Mouse (Mus musculus) MEL (cell line): Measurements from ENCODE around the gene Grb7. TPM values are rescaled to one million over a fixed set of nuclear protein-coding genes. Genes with fewer than 3 reads are reported as not detected.

Experiments
- DNase-seq: peaks from one replicate; pipeline ENCODE4 v3.0.0; 2011; ENCODE audit warnings: low read depth, low spot score
- H3K27ac ChIP-seq: 2 replicates; pipeline ENCODE4 v1.5.1; 2012; ENCODE audit warnings: low read depth, mild to moderate bottlenecking, control low read depth, low read length, moderate library complexity; ENCODE audit not compliant: control insufficient read depth
- H3K27me3 ChIP-seq, 2 experiments: fragments of 150-350 bp in 1 of 2; sonication (generic) in 1 of 2; 2 replicates each; pipeline ENCODE4 v1.6.1; 2012; ENCODE audit warnings: low read length in 2 of 2, mild to moderate bottlenecking in 2 of 2, improper control_type of control experiment in 1 of 2, moderate library complexity in 1 of 2; ENCODE audit not compliant: insufficient read depth in 2 of 2, control insufficient read depth in 1 of 2
- H3K36me3 ChIP-seq, 2 experiments: 2 replicates each; pipeline ENCODE4 v1.6.1; 2012 to 2014; ENCODE audit warnings: low read length in 2 of 2, improper control_type of control experiment in 1 of 2, inconsistent platforms in 1 of 2, mild to moderate bottlenecking in 1 of 2; ENCODE audit not compliant: insufficient read depth in 2 of 2, control insufficient read depth in 1 of 2
- H3K4me1 ChIP-seq, 2 experiments: fragments of 150-350 bp in 1 of 2; sonication (generic) in 1 of 2; 2 replicates each; pipeline ENCODE4 v1.6.1; 2012; ENCODE audit warnings: low read length in 2 of 2, improper control_type of control experiment in 1 of 2, mild to moderate bottlenecking in 1 of 2; ENCODE audit not compliant: insufficient read depth in 2 of 2, control insufficient read depth in 1 of 2
- H3K4me3 ChIP-seq, 2 experiments: fragments of 150-350 bp in 1 of 2; sonication (generic) in 1 of 2; 2 replicates each; pipeline ENCODE4 v1.5.1; 2012; ENCODE audit warnings: low read depth in 2 of 2, low read length in 2 of 2, mild to moderate bottlenecking in 2 of 2, moderate library complexity in 2 of 2, control low read depth in 1 of 2, improper control_type of control experiment in 1 of 2; ENCODE audit not compliant: control insufficient read depth in 1 of 2, insufficient read depth in 1 of 2
- H3K79me2 ChIP-seq: 2 replicates; pipeline ENCODE4 v1.6.1; 2012; ENCODE audit warnings: mild to moderate bottlenecking, low read length, moderate library complexity; ENCODE audit not compliant: control insufficient read depth, poor library complexity, insufficient read depth
- H3K9ac ChIP-seq: 2 replicates; pipeline ENCODE4 v1.6.1; 2012; ENCODE audit warnings: low read depth, mild to moderate bottlenecking, control low read depth, low read length, moderate library complexity; ENCODE audit not compliant: control insufficient read depth, poor library complexity, severe bottlenecking
- H3K9me3 ChIP-seq: fragments of 150-350 bp; sonication (generic); replicated peaks from 2 replicates; pipeline ENCODE4 v1.6.1; 2012; ENCODE audit warnings: mild to moderate bottlenecking, low read length, improper control_type of control experiment, moderate library complexity; ENCODE audit not compliant: insufficient read depth
- BHLHE40 ChIP-seq: IDR thresholded peaks from 2 replicates; pipeline ENCODE4 v1.6.1; 2012; ENCODE audit warnings: low read depth, mild to moderate bottlenecking, inconsistent platforms, low read length, improper control_type of control experiment, borderline replicate concordance
- CHD1 ChIP-seq: IDR thresholded peaks from 2 replicates; pipeline ENCODE4 v1.6.1; 2012; ENCODE audit warnings: low read depth, mild to moderate bottlenecking, inconsistent platforms, low read length, improper control_type of control experiment
- CHD2 ChIP-seq: IDR thresholded peaks from 2 replicates; pipeline ENCODE4 v1.6.1; 2011; ENCODE audit warnings: low read length, improper control_type of control experiment
- CTCF ChIP-seq, 3 experiments: IDR thresholded peaks in 2 of 3; conservative IDR thresholded peaks in 1 of 3; 2 replicates each; pipeline ENCODE4 v1.5.1; 2011 to 2012; ENCODE audit warnings: low read length in 3 of 3, low read depth in 2 of 3, mild to moderate bottlenecking in 2 of 3, improper control_type of control experiment in 1 of 3, inconsistent platforms in 1 of 3, mixed read lengths in 1 of 3, moderate library complexity in 1 of 3; ENCODE audit not compliant: control insufficient read depth in 1 of 3, insufficient read depth in 1 of 3, poor library complexity in 1 of 3, severe bottlenecking in 1 of 3
- E2F4 ChIP-seq: IDR thresholded peaks from 2 replicates; pipeline ENCODE4 v1.6.1; 2011; ENCODE audit warnings: low read depth, low read length, improper control_type of control experiment, borderline replicate concordance
- ETS1 ChIP-seq: IDR thresholded peaks from 2 replicates; pipeline ENCODE4 v1.6.1; 2012; ENCODE audit warnings: low read depth, mild to moderate bottlenecking, inconsistent platforms, low read length, improper control_type of control experiment, moderate library complexity
- GABPA ChIP-seq: IDR thresholded peaks from 2 replicates; pipeline ENCODE4 v1.6.1; 2012; ENCODE audit warnings: low read depth, mild to moderate bottlenecking, inconsistent platforms, low read length, improper control_type of control experiment, moderate library complexity
- GATA1 ChIP-seq: IDR thresholded peaks from 2 replicates; pipeline ENCODE4 v1.6.1; 2011; ENCODE audit warnings: low read depth, low read length, improper control_type of control experiment
- HCFC1 ChIP-seq: IDR thresholded peaks from 2 replicates; pipeline ENCODE4 v1.6.1; 2012; ENCODE audit warnings: low read depth, mild to moderate bottlenecking, inconsistent platforms, low read length, improper control_type of control experiment, moderate library complexity
- MAX ChIP-seq: IDR thresholded peaks from 2 replicates; pipeline ENCODE4 v1.6.1; 2011; ENCODE audit warnings: low read length, improper control_type of control experiment
- MAZ ChIP-seq: IDR thresholded peaks from 2 replicates; pipeline ENCODE4 v1.6.1; 2012; ENCODE audit warnings: low read depth, mild to moderate bottlenecking, inconsistent platforms, low read length, improper control_type of control experiment
- MEF2A ChIP-seq: IDR thresholded peaks from 2 replicates; pipeline ENCODE4 v1.6.1; 2014; ENCODE audit warnings: low read depth, mild to moderate bottlenecking, inconsistent platforms, low read length, improper control_type of control experiment; ENCODE audit not compliant: poor library complexity, insufficient replicate concordance, severe bottlenecking; ENCODE audit errors: extremely low read depth
- MXI1 ChIP-seq: IDR thresholded peaks from 2 replicates; pipeline ENCODE4 v1.6.1; 2011; ENCODE audit warnings: mild to moderate bottlenecking, low read depth, low read length, improper control_type of control experiment
- MYB ChIP-seq: IDR thresholded peaks from 2 replicates; pipeline ENCODE4 v1.6.1; 2011; ENCODE audit warnings: mild to moderate bottlenecking, low read depth, low read length, improper control_type of control experiment
- MYC ChIP-seq: IDR thresholded peaks from 2 replicates; pipeline ENCODE4 v1.6.1; 2011; ENCODE audit warnings: low read depth, mild to moderate bottlenecking, low read length, improper control_type of control experiment, moderate library complexity
- NRF1 ChIP-seq: IDR thresholded peaks from 2 replicates; pipeline ENCODE4 v1.6.1; 2014; ENCODE audit warnings: low read depth, mild to moderate bottlenecking, inconsistent platforms, low read length, improper control_type of control experiment, moderate library complexity; ENCODE audit not compliant: poor library complexity, insufficient read depth, severe bottlenecking
- POLR2A ChIP-seq, 2 experiments: IDR thresholded peaks; 2 replicates each; pipeline ENCODE4 v1.6.1; 2011 to 2012; ENCODE audit warnings: low read length in 2 of 2, mild to moderate bottlenecking in 2 of 2, control low read depth in 1 of 2, improper control_type of control experiment in 1 of 2, low read depth in 1 of 2, moderate library complexity in 1 of 2; ENCODE audit not compliant: control insufficient read depth in 1 of 2, insufficient read depth in 1 of 2, poor library complexity in 1 of 2
- RAD21 ChIP-seq: IDR thresholded peaks from 2 replicates; pipeline ENCODE4 v1.6.1; 2011; ENCODE audit warnings: mild to moderate bottlenecking, low read depth, low read length, improper control_type of control experiment
- SIN3A ChIP-seq: IDR thresholded peaks from 2 replicates; pipeline ENCODE4 v1.6.1; 2012; ENCODE audit warnings: low read length, improper control_type of control experiment, inconsistent platforms
- SMC3 ChIP-seq: IDR thresholded peaks from 2 replicates; pipeline ENCODE4 v1.6.1; 2011; ENCODE audit warnings: low read depth, low read length, improper control_type of control experiment
- TCF12 ChIP-seq: IDR thresholded peaks from 2 replicates; pipeline ENCODE4 v1.6.1; 2014; ENCODE audit warnings: low read depth, mild to moderate bottlenecking, inconsistent platforms, low read length, improper control_type of control experiment, moderate library complexity
- USF1 ChIP-seq: IDR thresholded peaks from 2 replicates; pipeline ENCODE4 v1.6.1; 2014; ENCODE audit warnings: low read depth, mild to moderate bottlenecking, inconsistent platforms, low read length, improper control_type of control experiment, moderate library complexity
- USF2 ChIP-seq, 2 experiments: IDR thresholded peaks; 2 replicates each; pipeline ENCODE4 v1.6.1; 2011 to 2012; ENCODE audit warnings: improper control_type of control experiment in 2 of 2, low read length in 2 of 2, borderline replicate concordance in 1 of 2, inconsistent platforms in 1 of 2, low read depth in 1 of 2, mild to moderate bottlenecking in 1 of 2; ENCODE audit not compliant: insufficient read depth in 1 of 2
- ZC3H11A ChIP-seq: IDR thresholded peaks from 2 replicates; pipeline ENCODE4 v1.6.1; 2012; ENCODE audit warnings: low read depth, mild to moderate bottlenecking, inconsistent platforms, low read length, improper control_type of control experiment
- ZMIZ1 ChIP-seq: IDR thresholded peaks from 2 replicates; pipeline ENCODE4 v1.6.1; 2012; ENCODE audit warnings: low read depth, mild to moderate bottlenecking, inconsistent platforms, low read length, improper control_type of control experiment, moderate library complexity
- ZNF384 ChIP-seq: IDR thresholded peaks from 2 replicates; pipeline ENCODE4 v1.6.1; 2012; ENCODE audit warnings: low read depth, mild to moderate bottlenecking, inconsistent platforms, low read length, improper control_type of control experiment
- polyA plus RNA-seq, 2 experiments: library from polyadenylated mRNA; stranded (reverse) in 1 of 2; unstranded in 1 of 2; fragments of >175 nt in 1 of 2; fragments of >200 nt in 1 of 2; gene quantifications; 2 replicates each; pipeline versions ENCODE4 v1.2.1 to v1.2.4; 2012; ENCODE audit warnings: low replicate concordance in 2 of 2, low read depth in 1 of 2; ENCODE audit not compliant: insufficient read length in 2 of 2, insufficient read depth in 1 of 2, missing spikeins in 1 of 2
- total RNA-seq: library from RNA; depleted of rRNA; stranded (reverse); fragments of 300-350 nt; gene quantifications from 2 replicates; pipeline ENCODE4 v1.2.3, GENCODE M21; 2012

Grb7 gene
- total and polyA plus RNA-seq, 3 experiments: 0.21 TPM; not detected in 2

DNA sequence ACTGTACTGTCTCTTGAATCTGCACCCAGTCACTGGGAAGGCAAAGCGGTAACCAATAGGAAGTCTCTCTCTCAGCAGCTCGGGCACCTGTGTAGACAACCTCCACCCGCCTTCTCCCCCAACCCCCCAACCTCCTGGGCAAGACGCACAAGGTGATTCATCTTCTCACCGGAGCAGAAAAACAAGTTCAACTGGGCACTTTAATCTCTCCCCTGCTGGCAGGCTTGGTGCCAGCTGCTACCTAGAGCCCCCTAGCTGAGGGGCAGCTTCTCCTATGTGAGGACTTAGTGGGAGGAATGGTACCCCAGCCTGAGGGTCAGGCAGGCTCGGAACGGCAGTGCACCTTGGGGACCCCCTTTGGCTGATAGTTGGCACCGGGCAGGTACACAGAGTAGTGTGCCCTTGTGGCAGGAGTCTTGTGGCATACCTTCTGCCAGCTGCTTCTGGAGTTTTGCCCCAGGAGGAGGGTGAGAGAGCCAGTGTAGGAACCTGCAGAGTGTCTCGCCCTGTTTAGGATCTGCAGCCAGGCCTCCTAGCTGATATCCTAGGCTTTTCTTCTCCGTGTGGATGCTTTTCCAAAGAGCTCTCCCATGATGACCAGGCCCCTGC is 27.2 kb upstream of the Grb7 start:
- no peak overlapping the region for H3K9ac ChIP-seq

DNA sequence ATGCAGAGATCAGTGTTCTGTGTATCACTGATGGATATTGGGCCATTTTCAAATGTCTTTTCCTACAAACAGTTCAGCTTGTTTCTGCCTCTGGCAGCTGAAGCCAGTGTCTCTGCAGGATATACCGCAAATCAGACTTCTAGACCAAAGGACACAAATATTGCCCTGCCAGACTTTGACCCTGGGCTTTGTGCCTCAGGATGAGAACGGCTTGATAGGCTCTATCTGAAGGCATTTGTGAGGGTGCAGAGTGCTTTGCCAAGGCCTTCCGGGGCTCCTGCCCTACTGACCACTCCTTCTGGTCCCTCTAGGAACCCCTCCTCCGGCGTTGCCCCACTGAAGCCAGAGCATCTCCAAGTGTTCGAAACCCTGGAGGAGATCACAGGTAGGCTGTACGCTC is 19.6 kb upstream of the Grb7 start:
- DNase-seq: no peak
- Histone ChIP-seq H3K27ac (no peak overlapping the region), H3K79me2 (no peaks in the 10 kb centered on the region), H3K36me3 (no peaks in the 10 kb centered on the region), H3K4me1 (no peaks in the 10 kb centered on the region), H3K4me3 (no peak overlapping the region), H3K9me3 (no peaks in the 10 kb centered on the region), H3K9ac (no peak overlapping the region), H3K27me3 (peaks cover 14 to 15% of the 10 kb centered on the region in 2 experiments)
- no peak for TF ChIP-seq USF2 (IDR thresholded peaks at IDR 0.05; ENCODE audit: borderline replicate concordance in 1 of 2, insufficient read depth in 1 of 2, low read depth in 1 of 2, low read length in 2 of 2)
- TF ChIP-seq HCFC1: no peak
- no peak for TF ChIP-seq TCF12
- no peak for TF ChIP-seq MAX
- TF ChIP-seq MYB: no peak
- TF ChIP-seq CTCF (IDR thresholded peaks at IDR 0.05 in 2 of 3, conservative IDR thresholded peaks at IDR 0.05 in 1 of 3; ENCODE audit: control insufficient read depth in 1 of 3, insufficient read depth in 1 of 3, low read depth in 2 of 3, low read length in 3 of 3, poor library complexity in 1 of 3, severe bottlenecking in 1 of 3): no peak
- no peak for TF ChIP-seq MAZ
- no peak for TF ChIP-seq GABPA
- no peak for TF ChIP-seq ZC3H11A
- no peak for TF ChIP-seq CHD1
- TF ChIP-seq NRF1: no peak

More for the DNA sequence above, 27.2 kb upstream of the Grb7 start:
- no peak for TF ChIP-seq USF2 (IDR thresholded peaks at IDR 0.05; ENCODE audit: borderline replicate concordance in 1 of 2, insufficient read depth in 1 of 2, low read depth in 1 of 2, low read length in 2 of 2)
- no peak for TF ChIP-seq MXI1
- TF ChIP-seq USF1: no peak
- no peak for TF ChIP-seq SIN3A
- no peak for TF ChIP-seq NRF1
- no peak for TF ChIP-seq ZNF384
- TF ChIP-seq ZMIZ1: no peak
- TF ChIP-seq ZC3H11A: no peak
- TF ChIP-seq CHD2: no peak
- TF ChIP-seq RAD21: no peak
- TF ChIP-seq MYC: no peak
- no peak for TF ChIP-seq E2F4
- no peak for TF ChIP-seq BHLHE40
- no peak for TF ChIP-seq POLR2A (IDR thresholded peaks at IDR 0.05; ENCODE audit: control insufficient read depth in 1 of 2, insufficient read depth in 1 of 2, low read depth in 1 of 2, low read length in 2 of 2, poor library complexity in 1 of 2)
- no peak for TF ChIP-seq MYB
- no peak for TF ChIP-seq TCF12
- TF ChIP-seq MEF2A: no peak
- TF ChIP-seq GATA1: no peak
- TF ChIP-seq SMC3: no peak
- no peak for TF ChIP-seq ETS1
- Histone ChIP-seq H3K4me1 (peaks cover 0 to 7% of the 10 kb centered on the region in 2 experiments; a peak in 2 of 4 replicates), H3K79me2 (no peaks in the 10 kb centered on the region), H3K27me3 (peaks cover 11 to 14% of the 10 kb centered on the region in 2 experiments), H3K27ac (no peak overlapping the region), H3K9me3 (no peaks in the 10 kb centered on the region), H3K4me3 (no peak overlapping the region), H3K36me3 (no peaks in the 10 kb centered on the region)
- no peak for DNase-seq
